ENCODE assay signal across 10 mouse cellular contexts in genomic region chr19:6016532-6016931, GRCm38 (mm10). TPM values are rescaled to one million over a fixed set of nuclear protein-coding genes. Genes with fewer than 3 reads are reported as not detected.
A peak's percentile ranks its signal among the peaks of the same experiment; 100 is the strongest.
DNase-seq lines count a peak whose midpoint lies in the region; ATAC-seq and TF ChIP-seq lines count a peak whose summit lies in the region.
"Had no signal": no experiment of that assay in that cellular context is flagged by ENCODE, and none has a peak within 500 bp of the region (broad histone marks: within the 10 kb centered on the region; RNA-seq: fewer than 3 reads in every experiment).

No protein-coding gene starts in this region.

- DNase-seq in forebrain, postnatal 0 days = peak; percentile 17
- DNase-seq in midbrain, embryonic 11.5 days (ENCODE audit: low spot score, missing footprints) = no peak
- DNase-seq in hindbrain, postnatal 0 days (ENCODE audit: low spot score) = peak; percentile 57
- DNase-seq in stomach, postnatal 0 days (ENCODE audit: low spot score) = no peak
- DNase-seq in gastrocnemius, postnatal 36 days = no peak
- DNase-seq in kidney, adult 8-10 months = no peak
- DNase-seq: right cerebral cortex, postnatal 4 days had no signal

- no peaks in the 10 kb centered on the region; the same call in 1 of the 2 replicates for H3K4me1 ChIP-seq in forebrain, postnatal 0 days (ENCODE audit: insufficient read depth)
- peaks cover 17% of the 10 kb centered on the region for H3K4me1 ChIP-seq in forebrain, embryonic 12.5 days
- peaks cover 3% of the 10 kb centered on the region; the same call in 1 of the 2 replicates for H3K4me1 ChIP-seq in midbrain, embryonic 16.5 days (ENCODE audit: control insufficient read depth, insufficient read depth, low read length)
- H3K4me1 ChIP-seq in midbrain, embryonic 11.5 days (ENCODE audit: control insufficient read depth, insufficient read depth, low read length) = peaks cover 3% of the 10 kb centered on the region
- H3K4me1 ChIP-seq in hindbrain, postnatal 0 days (ENCODE audit: insufficient read depth, low read length) = peaks cover 4% of the 10 kb centered on the region; the same call in 1 of the 2 replicates
- no peaks in the 10 kb centered on the region for H3K4me1 ChIP-seq in stomach, postnatal 0 days (replicated peaks; ENCODE audit: control insufficient read depth, insufficient read depth)

- no peak overlapping the region for H3K4me3 ChIP-seq in forebrain, postnatal 0 days (ENCODE audit: low read depth, low read length)
- no peak overlapping the region for H3K4me3 ChIP-seq in forebrain, embryonic 12.5 days (replicated peaks)
- H3K4me3 ChIP-seq in midbrain, embryonic 16.5 days (ENCODE audit: low read depth, low read length) = no peak overlapping the region
- no peak overlapping the region for H3K4me3 ChIP-seq in midbrain, embryonic 11.5 days (ENCODE audit: low read depth, low read length)
- no peak overlapping the region for H3K4me3 ChIP-seq in hindbrain, postnatal 0 days (ENCODE audit: low read length)
- H3K4me3 ChIP-seq in stomach, postnatal 0 days (ENCODE audit: low read depth, low read length) = no peak overlapping the region

- intact Hi-C loops in gastrocnemius, postnatal 36 days (cut with DNase I) = loop anchor here (5.0 kb wide), 1 partner anchor 94 kb away; the partner anchor contains the start of gene Cdc42ep2

- H3K4me2 ChIP-seq in forebrain, postnatal 0 days (ENCODE audit: low read depth) = peak overlapping the region; percentile 76
- no peak overlapping the region for H3K4me2 ChIP-seq in forebrain, embryonic 12.5 days
- peak overlapping the region; percentile 94 for H3K4me2 ChIP-seq in midbrain, embryonic 16.5 days (ENCODE audit: low read length)
- H3K4me2 ChIP-seq in midbrain, embryonic 11.5 days = no peak overlapping the region
- peak overlapping the region; percentile 95 for H3K4me2 ChIP-seq in hindbrain, postnatal 0 days (ENCODE audit: low read depth, low read length)
- no peak overlapping the region for H3K4me2 ChIP-seq in stomach, postnatal 0 days (replicated peaks; ENCODE audit: low read depth)

- no peaks in the 10 kb centered on the region for H3K9me3 ChIP-seq in forebrain, postnatal 0 days (ENCODE audit: low read length)
- no peaks in the 10 kb centered on the region for H3K9me3 ChIP-seq in forebrain, embryonic 12.5 days
- H3K9me3 ChIP-seq in midbrain, embryonic 16.5 days (replicated peaks; ENCODE audit: control insufficient read depth, low read length, poor library complexity, severe bottlenecking) = no peaks in the 10 kb centered on the region
- no peaks in the 10 kb centered on the region for H3K9me3 ChIP-seq in midbrain, embryonic 11.5 days (ENCODE audit: control insufficient read depth, low read length)
- H3K9me3 ChIP-seq in hindbrain, postnatal 0 days (ENCODE audit: low read length) = no peaks in the 10 kb centered on the region
- H3K9me3 ChIP-seq in stomach, postnatal 0 days (ENCODE audit: control insufficient read depth, low read length) = no peaks in the 10 kb centered on the region

- ATAC-seq in forebrain, postnatal 0 days = no peak
- ATAC-seq in forebrain, embryonic 12.5 days (ENCODE audit: low FRiP score) = no peak
- ATAC-seq in midbrain, embryonic 16.5 days = no peak
- ATAC-seq in midbrain, embryonic 11.5 days (ENCODE audit: low FRiP score) = no peak
- ATAC-seq in hindbrain, postnatal 0 days = no peak
- no peak for ATAC-seq in stomach, postnatal 0 days (ENCODE audit: low FRiP score, low TSS enrichment)

- H3K36me3 ChIP-seq in forebrain, postnatal 0 days (ENCODE audit: insufficient read depth) = no peaks in the 10 kb centered on the region
- no peaks in the 10 kb centered on the region for H3K36me3 ChIP-seq in forebrain, embryonic 12.5 days (replicated peaks)
- no peaks in the 10 kb centered on the region for H3K36me3 ChIP-seq in midbrain, embryonic 16.5 days (ENCODE audit: control insufficient read depth, insufficient read depth, low read length)
- H3K36me3 ChIP-seq in midbrain, embryonic 11.5 days (ENCODE audit: control insufficient read depth, insufficient read depth, low read length) = no peaks in the 10 kb centered on the region
- no peaks in the 10 kb centered on the region for H3K36me3 ChIP-seq in hindbrain, postnatal 0 days (ENCODE audit: insufficient read depth, low read length)
- no peaks in the 10 kb centered on the region for H3K36me3 ChIP-seq in stomach, postnatal 0 days (ENCODE audit: control insufficient read depth, insufficient read depth, low read length)

- TF ChIP-seq EP300 in stomach, postnatal 0 days (optimal IDR thresholded peaks at IDR 0.05) = no peak

- no peak overlapping the region for H3K27ac ChIP-seq in forebrain, postnatal 0 days (ENCODE audit: low read depth, low read length)
- H3K27ac ChIP-seq in forebrain, embryonic 12.5 days = no peak overlapping the region
- no peak overlapping the region for H3K27ac ChIP-seq in midbrain, embryonic 16.5 days (ENCODE audit: low read length)
- H3K27ac ChIP-seq in midbrain, embryonic 11.5 days (ENCODE audit: low read depth, low read length) = no peak overlapping the region
- no peak overlapping the region for H3K27ac ChIP-seq in hindbrain, postnatal 0 days
- H3K27ac ChIP-seq in stomach, postnatal 0 days (replicated peaks) = no peak overlapping the region

- H3K9ac ChIP-seq in forebrain, postnatal 0 days = no peak overlapping the region
- H3K9ac ChIP-seq in forebrain, embryonic 12.5 days = no peak overlapping the region
- no peak overlapping the region for H3K9ac ChIP-seq in midbrain, embryonic 16.5 days (ENCODE audit: low read depth, low read length)
- no peak overlapping the region for H3K9ac ChIP-seq in midbrain, embryonic 11.5 days (ENCODE audit: low read length)
- no peak overlapping the region for H3K9ac ChIP-seq in hindbrain, postnatal 0 days (replicated peaks; ENCODE audit: low read length)
- no peak overlapping the region for H3K9ac ChIP-seq in stomach, postnatal 0 days (ENCODE audit: low read length)

- TF ChIP-seq CTCF in forebrain, postnatal 0 days (IDR thresholded peaks at IDR 0.05; ENCODE audit: low read depth) = peak; percentile 36
- peak; percentile 60 for TF ChIP-seq CTCF in hindbrain, postnatal 0 days (IDR thresholded peaks at IDR 0.05; ENCODE audit: low read depth)
- peak; percentile 48 for TF ChIP-seq CTCF in stomach, postnatal 0 days (IDR thresholded peaks at IDR 0.05; ENCODE audit: low read depth)

- no peaks in the 10 kb centered on the region; the same call in 1 of the 2 replicates for H3K27me3 ChIP-seq in forebrain, postnatal 0 days (ENCODE audit: insufficient read depth, low read length)
- peaks cover 55% of the 10 kb centered on the region for H3K27me3 ChIP-seq in forebrain, embryonic 12.5 days
- peaks cover 8% of the 10 kb centered on the region; the same call in 1 of the 2 replicates for H3K27me3 ChIP-seq in midbrain, embryonic 16.5 days (ENCODE audit: control insufficient read depth, insufficient read depth, low read depth, low read length)
- peaks cover 20% of the 10 kb centered on the region for H3K27me3 ChIP-seq in midbrain, embryonic 11.5 days (ENCODE audit: control insufficient read depth, insufficient read depth, low read length)
- H3K27me3 ChIP-seq in hindbrain, postnatal 0 days (ENCODE audit: insufficient read depth, low read length) = no peaks in the 10 kb centered on the region; the same call in 1 of the 2 replicates
- no peaks in the 10 kb centered on the region for H3K27me3 ChIP-seq in stomach, postnatal 0 days (ENCODE audit: control insufficient read depth, insufficient read depth, low read length)

- WGBS in forebrain, postnatal 0 days = 44% methylated on average over 7 of the region's 7 CpGs
- WGBS in forebrain, embryonic 12.5 days = 40% methylated on average over 7 of the region's 7 CpGs
- WGBS in midbrain, embryonic 16.5 days = 37% methylated on average over 7 of the region's 7 CpGs
- 42% methylated on average over 7 of the region's 7 CpGs for WGBS in midbrain, embryonic 11.5 days
- WGBS in hindbrain, postnatal 0 days = 40% methylated on average over 7 of the region's 7 CpGs
- 59% methylated on average over 7 of the region's 7 CpGs for WGBS in stomach, postnatal 0 days

RNA-seq across cellular contexts. Expression of gene Capn1, which starts 0.8 kb away (rescaled TPM):
- total RNA-seq in forebrain, postnatal 0 days (2014; rRNA removed) = 5.5 and 7.7 TPM in 2 replicates
- 3.0 and 3.3 TPM in 2 replicates for polyA plus RNA-seq in forebrain, postnatal 0 days (2015; fragmentation: Nextera tagmentation; extraction: Ambion mirVana)
- polyA plus RNA-seq in forebrain, embryonic 12.5 days (2016; fragmentation: Nextera tagmentation; extraction: Ambion mirVana) = 2.0 and 3.2 TPM in 2 replicates
- polyA plus RNA-seq in midbrain, embryonic 16.5 days (2015; fragmentation: Nextera tagmentation; extraction: Ambion mirVana) = 3.0 and 3.2 TPM in 2 replicates
- polyA plus RNA-seq in midbrain, embryonic 11.5 days (2014; fragmentation: Nextera tagmentation; extraction: Ambion mirVana) = 3.9 and 4.0 TPM in 2 replicates
- total RNA-seq in hindbrain, postnatal 0 days (2014; rRNA removed) = 13.6 and 15.7 TPM in 2 replicates
- 4.6 and 4.8 TPM in 2 replicates for polyA plus RNA-seq in hindbrain, postnatal 0 days (2015; fragmentation: Nextera tagmentation; extraction: Ambion mirVana)
- 21.2 and 21.4 TPM in 2 replicates for polyA plus RNA-seq in stomach, postnatal 0 days (2015; fragmentation: Nextera tagmentation; extraction: Ambion mirVana)
- 10 to 100 TPM; 82.6 to 95.2 TPM for total RNA-seq in gastrocnemius, postnatal 36 days (2021)

RNA-seq across cellular contexts. Expression of gene Syvn1, which starts 29.8 kb away (rescaled TPM):
- total RNA-seq in forebrain, postnatal 0 days (2014; rRNA removed) = 15.8 and 23.7 TPM in 2 replicates
- 24.7 and 27.7 TPM in 2 replicates for polyA plus RNA-seq in forebrain, postnatal 0 days (2015; fragmentation: Nextera tagmentation; extraction: Ambion mirVana)
- 26.4 and 31.3 TPM in 2 replicates for polyA plus RNA-seq in forebrain, embryonic 12.5 days (2016; fragmentation: Nextera tagmentation; extraction: Ambion mirVana)
- polyA plus RNA-seq in midbrain, embryonic 16.5 days (2015; fragmentation: Nextera tagmentation; extraction: Ambion mirVana) = 31.5 and 34.5 TPM in 2 replicates
- 18.6 and 23.1 TPM in 2 replicates for polyA plus RNA-seq in midbrain, embryonic 11.5 days (2014; fragmentation: Nextera tagmentation; extraction: Ambion mirVana)
- total RNA-seq in hindbrain, postnatal 0 days (2014; rRNA removed) = 27.6 and 34.1 TPM in 2 replicates
- polyA plus RNA-seq in hindbrain, postnatal 0 days (2015; fragmentation: Nextera tagmentation; extraction: Ambion mirVana) = 26.8 and 29.8 TPM in 2 replicates
- 18.5 and 21.1 TPM in 2 replicates for polyA plus RNA-seq in stomach, postnatal 0 days (2015; fragmentation: Nextera tagmentation; extraction: Ambion mirVana)
- 10 to 100 TPM; 14.4 to 15.8 TPM for total RNA-seq in gastrocnemius, postnatal 36 days (2021)

RNA-seq across cellular contexts. Expression of gene Slc22a20, which starts 30.6 kb away (rescaled TPM):
- not detected in 2 replicates for total RNA-seq in forebrain, postnatal 0 days (2014; rRNA removed)
- polyA plus RNA-seq in forebrain, postnatal 0 days (2015; fragmentation: Nextera tagmentation; extraction: Ambion mirVana) = not detected in 2 replicates
- polyA plus RNA-seq in forebrain, embryonic 12.5 days (2016; fragmentation: Nextera tagmentation; extraction: Ambion mirVana) = not detected in 2 replicates
- polyA plus RNA-seq in midbrain, embryonic 16.5 days (2015; fragmentation: Nextera tagmentation; extraction: Ambion mirVana) = not detected in 2 replicates
- not detected in 2 replicates for polyA plus RNA-seq in midbrain, embryonic 11.5 days (2014; fragmentation: Nextera tagmentation; extraction: Ambion mirVana)
- not detected in 2 replicates for total RNA-seq in hindbrain, postnatal 0 days (2014; rRNA removed)
- not detected in 2 replicates for polyA plus RNA-seq in hindbrain, postnatal 0 days (2015; fragmentation: Nextera tagmentation; extraction: Ambion mirVana)
- polyA plus RNA-seq in stomach, postnatal 0 days (2015; fragmentation: Nextera tagmentation; extraction: Ambion mirVana) = not detected in 2 replicates
- total RNA-seq in gastrocnemius, postnatal 36 days (2021) = not detected
- total RNA-seq: hematopoietic stem cell, adult 5-6 weeks had no signal

RNA-seq across cellular contexts. Expression of gene Mrpl49, which starts 41.1 kb away (rescaled TPM):
- 47.1 and 50.8 TPM in 2 replicates for total RNA-seq in forebrain, postnatal 0 days (2014; rRNA removed)
- polyA plus RNA-seq in forebrain, postnatal 0 days (2015; fragmentation: Nextera tagmentation; extraction: Ambion mirVana) = 54.4 and 55.7 TPM in 2 replicates
- 74.7 and 76.7 TPM in 2 replicates for polyA plus RNA-seq in forebrain, embryonic 12.5 days (2016; fragmentation: Nextera tagmentation; extraction: Ambion mirVana)
- polyA plus RNA-seq in midbrain, embryonic 16.5 days (2015; fragmentation: Nextera tagmentation; extraction: Ambion mirVana) = 58.5 and 59.7 TPM in 2 replicates
- polyA plus RNA-seq in midbrain, embryonic 11.5 days (2014; fragmentation: Nextera tagmentation; extraction: Ambion mirVana) = 88.0 and 92.5 TPM in 2 replicates
- total RNA-seq in hindbrain, postnatal 0 days (2014; rRNA removed) = 34.4 and 36.2 TPM in 2 replicates
- polyA plus RNA-seq in hindbrain, postnatal 0 days (2015; fragmentation: Nextera tagmentation; extraction: Ambion mirVana) = 52.4 and 54.9 TPM in 2 replicates
- 35.0 and 36.6 TPM in 2 replicates for polyA plus RNA-seq in stomach, postnatal 0 days (2015; fragmentation: Nextera tagmentation; extraction: Ambion mirVana)
- 10 to 100 TPM; 25.8 TPM for total RNA-seq in gastrocnemius, postnatal 36 days (2021)

RNA-seq across cellular contexts. Expression of gene Fau, which starts 41.1 kb away (rescaled TPM):
- 1,002 and 1,178 TPM in 2 replicates for total RNA-seq in forebrain, postnatal 0 days (2014; rRNA removed)
- 610 and 775 TPM in 2 replicates for polyA plus RNA-seq in forebrain, postnatal 0 days (2015; fragmentation: Nextera tagmentation; extraction: Ambion mirVana)
- polyA plus RNA-seq in forebrain, embryonic 12.5 days (2016; fragmentation: Nextera tagmentation; extraction: Ambion mirVana) = 652 and 668 TPM in 2 replicates
- 459 and 498 TPM in 2 replicates for polyA plus RNA-seq in midbrain, embryonic 16.5 days (2015; fragmentation: Nextera tagmentation; extraction: Ambion mirVana)
- polyA plus RNA-seq in midbrain, embryonic 11.5 days (2014; fragmentation: Nextera tagmentation; extraction: Ambion mirVana) = 717 and 781 TPM in 2 replicates
- 558 and 787 TPM in 2 replicates for total RNA-seq in hindbrain, postnatal 0 days (2014; rRNA removed)
- polyA plus RNA-seq in hindbrain, postnatal 0 days (2015; fragmentation: Nextera tagmentation; extraction: Ambion mirVana) = 668 TPM in 2 replicates
- 818 and 857 TPM in 2 replicates for polyA plus RNA-seq in stomach, postnatal 0 days (2015; fragmentation: Nextera tagmentation; extraction: Ambion mirVana)
- total RNA-seq in gastrocnemius, postnatal 36 days (2021) = 100 to 1,000 TPM; 333 to 400 TPM

Comparison
In these comparisons a context has a peak if more than half of its experiments do, and no peak if none do; other contexts are left out.
1. H3K4me2 ChIP-seq: peak in forebrain, postnatal 0 days (single experiment), midbrain, embryonic 16.5 days (single experiment) and hindbrain, postnatal 0 days (single experiment); none in forebrain, embryonic 12.5 days (single experiment), midbrain, embryonic 11.5 days (single experiment) and stomach, postnatal 0 days (single experiment).
2. DNase-seq: peak in forebrain, postnatal 0 days (single experiment) and hindbrain, postnatal 0 days (single experiment); none in midbrain, embryonic 11.5 days (single experiment), stomach, postnatal 0 days (single experiment), gastrocnemius, postnatal 36 days (0 of 2) and kidney, adult 8-10 months (0 of 2).
3. Peak in every context shown above with its lines, with median percentiles within 50 percentile points of each other: CTCF ChIP-seq.